Comparison of ENCODE assay signal across 7 mouse cellular contexts in genomic region chr16:20765244-20765643, GRCm38 (mm10). TPM values are rescaled to one million over a fixed set of nuclear protein-coding genes. Genes with fewer than 3 reads are reported as not detected.
DNase-seq lines count a peak whose midpoint lies in the region; ATAC-seq and TF ChIP-seq lines count a peak whose summit lies in the region.

No protein-coding gene starts in this region.

- TF ChIP-seq CTCF in kidney, postnatal 0 days (IDR thresholded peaks at IDR 0.05; ENCODE audit: low read depth) = peak; percentile 73

- no peak overlapping the region for H3K27ac ChIP-seq in midbrain, embryonic 14.5 days (replicated peaks; ENCODE audit: low read depth, low read length)
- H3K27ac ChIP-seq in midbrain, embryonic 13.5 days = no peak overlapping the region
- H3K27ac ChIP-seq in kidney, postnatal 0 days = no peak overlapping the region

- no peak overlapping the region for H3K9ac ChIP-seq in midbrain, embryonic 14.5 days (replicated peaks; ENCODE audit: low read length)
- no peak overlapping the region for H3K9ac ChIP-seq in midbrain, embryonic 13.5 days (replicated peaks)
- H3K9ac ChIP-seq in kidney, postnatal 0 days (ENCODE audit: low read depth, low read length) = no peak overlapping the region

- 48% methylated on average over 9 of the region's 9 CpGs for WGBS in midbrain, embryonic 14.5 days
- 51% methylated on average over 9 of the region's 9 CpGs for WGBS in midbrain, embryonic 13.5 days
- 49% methylated on average over 9 of the region's 9 CpGs for WGBS in kidney, postnatal 0 days

- no peaks in the 10 kb centered on the region for H3K36me3 ChIP-seq in midbrain, embryonic 14.5 days (ENCODE audit: control insufficient read depth, insufficient read depth, low read length)
- no peaks in the 10 kb centered on the region for H3K36me3 ChIP-seq in midbrain, embryonic 13.5 days
- no peaks in the 10 kb centered on the region for H3K36me3 ChIP-seq in kidney, postnatal 0 days (ENCODE audit: insufficient read depth, low read length)

- peak; percentile 74 for DNase-seq in midbrain, embryonic 14.5 days
- peak; percentile 94 for DNase-seq in R1 (ENCODE audit: low read depth, low spot score)
- peak; percentile 59 to 74 for DNase-seq in cerebellum, postnatal 14 days
- DNase-seq in kidney, postnatal 0 days (ENCODE audit: low spot score) = peak; percentile 53
- peak; percentile 52 for DNase-seq in thymus, postnatal 25 days

- no peaks in the 10 kb centered on the region for H3K27me3 ChIP-seq in midbrain, embryonic 14.5 days (ENCODE audit: control insufficient read depth, insufficient read depth, low read length)
- H3K27me3 ChIP-seq in midbrain, embryonic 13.5 days = no peaks in the 10 kb centered on the region
- H3K27me3 ChIP-seq in kidney, postnatal 0 days (ENCODE audit: insufficient read depth, low read length) = no peaks in the 10 kb centered on the region

- no peak for ATAC-seq in midbrain, embryonic 14.5 days (ENCODE audit: low FRiP score, low TSS enrichment)
- no peak for ATAC-seq in midbrain, embryonic 13.5 days
- no peak for ATAC-seq in kidney, postnatal 0 days (replicated peaks; ENCODE audit: low FRiP score, low read depth)
- peak; percentile 34 for ATAC-seq in megakaryocyte-erythroid progenitor cell, adult 5-6 weeks (replicated peaks; ENCODE audit: low FRiP score, low TSS enrichment, poor library complexity, severe bottlenecking)

- no peak overlapping the region for H3K4me3 ChIP-seq in midbrain, embryonic 14.5 days (replicated peaks; ENCODE audit: low read depth, low read length)
- no peak overlapping the region for H3K4me3 ChIP-seq in midbrain, embryonic 13.5 days (replicated peaks)
- no peak overlapping the region for H3K4me3 ChIP-seq in kidney, postnatal 0 days (replicated peaks; ENCODE audit: low read depth, low read length)

- H3K4me2 ChIP-seq in midbrain, embryonic 14.5 days (ENCODE audit: low read length) = no peak overlapping the region
- no peak overlapping the region for H3K4me2 ChIP-seq in midbrain, embryonic 13.5 days (replicated peaks)
- H3K4me2 ChIP-seq in kidney, postnatal 0 days (ENCODE audit: low read length) = no peak overlapping the region

- H3K9me3 ChIP-seq in midbrain, embryonic 14.5 days (ENCODE audit: control insufficient read depth, low read length) = no peaks in the 10 kb centered on the region; the same call in 1 of the 2 replicates
- H3K9me3 ChIP-seq in midbrain, embryonic 13.5 days = no peaks in the 10 kb centered on the region
- H3K9me3 ChIP-seq in kidney, postnatal 0 days (replicated peaks; ENCODE audit: low read length) = no peaks in the 10 kb centered on the region

- no peaks in the 10 kb centered on the region for H3K4me1 ChIP-seq in midbrain, embryonic 14.5 days (ENCODE audit: control insufficient read depth, insufficient read depth, low read length)
- H3K4me1 ChIP-seq in midbrain, embryonic 13.5 days (replicated peaks) = no peaks in the 10 kb centered on the region
- H3K4me1 ChIP-seq in kidney, postnatal 0 days (replicated peaks; ENCODE audit: insufficient read depth, low read length) = no peaks in the 10 kb centered on the region

RNA-seq across cellular contexts. Expression of gene Thpo, which starts 30.9 kb away (rescaled TPM):
- polyA plus RNA-seq in midbrain, embryonic 14.5 days (2014; fragmentation: Nextera tagmentation; extraction: Ambion mirVana) = 0.99 and 1.4 TPM in 2 replicates
- polyA plus RNA-seq in midbrain, embryonic 13.5 days (2015; fragmentation: Nextera tagmentation; extraction: Ambion mirVana) = 0.71 and 1.4 TPM in 2 replicates
- 0.62 and 0.83 TPM in 2 replicates for polyA plus RNA-seq in kidney, postnatal 0 days (2015; fragmentation: Nextera tagmentation; extraction: Ambion mirVana)
- not detected in 2 replicates for total RNA-seq in megakaryocyte-erythroid progenitor cell, adult 5-6 weeks (2014; fragmentation: Nextera tagmentation)
- not detected in 2 replicates for total RNA-seq in megakaryocyte-erythroid progenitor cell, adult 5-6 weeks (2017)

RNA-seq across cellular contexts. Expression of gene Chrd, which starts 32.3 kb away (rescaled TPM):
- 6.3 and 8.2 TPM in 2 replicates for polyA plus RNA-seq in midbrain, embryonic 14.5 days (2014; fragmentation: Nextera tagmentation; extraction: Ambion mirVana)
- 3.8 and 4.3 TPM in 2 replicates for polyA plus RNA-seq in midbrain, embryonic 13.5 days (2015; fragmentation: Nextera tagmentation; extraction: Ambion mirVana)
- 2.7 and 2.9 TPM in 2 replicates for polyA plus RNA-seq in kidney, postnatal 0 days (2015; fragmentation: Nextera tagmentation; extraction: Ambion mirVana)
- not detected in 2 replicates for total RNA-seq in megakaryocyte-erythroid progenitor cell, adult 5-6 weeks (2014; fragmentation: Nextera tagmentation)
- total RNA-seq in megakaryocyte-erythroid progenitor cell, adult 5-6 weeks (2017) = not detected in 2 replicates

RNA-seq across cellular contexts. Expression of gene Clcn2, which starts 47.7 kb away (rescaled TPM):
- 27.2 and 30.9 TPM in 2 replicates for polyA plus RNA-seq in midbrain, embryonic 14.5 days (2014; fragmentation: Nextera tagmentation; extraction: Ambion mirVana)
- 20.6 and 32.0 TPM in 2 replicates for polyA plus RNA-seq in midbrain, embryonic 13.5 days (2015; fragmentation: Nextera tagmentation; extraction: Ambion mirVana)
- 10.2 and 10.7 TPM in 2 replicates for polyA plus RNA-seq in kidney, postnatal 0 days (2015; fragmentation: Nextera tagmentation; extraction: Ambion mirVana)
- total RNA-seq in megakaryocyte-erythroid progenitor cell, adult 5-6 weeks (2014; fragmentation: Nextera tagmentation) = 16.7 and 29.1 TPM in 2 replicates
- 4.9 and 8.0 TPM in 2 replicates for total RNA-seq in megakaryocyte-erythroid progenitor cell, adult 5-6 weeks (2017)

RNA-seq across cellular contexts. Expression of gene Polr2h, which starts 47.8 kb away (rescaled TPM):
- polyA plus RNA-seq in midbrain, embryonic 14.5 days (2014; fragmentation: Nextera tagmentation; extraction: Ambion mirVana) = 89.6 and 95.7 TPM in 2 replicates
- 86.3 and 87.9 TPM in 2 replicates for polyA plus RNA-seq in midbrain, embryonic 13.5 days (2015; fragmentation: Nextera tagmentation; extraction: Ambion mirVana)
- 98.6 and 105 TPM in 2 replicates for polyA plus RNA-seq in kidney, postnatal 0 days (2015; fragmentation: Nextera tagmentation; extraction: Ambion mirVana)
- total RNA-seq in megakaryocyte-erythroid progenitor cell, adult 5-6 weeks (2014; fragmentation: Nextera tagmentation) = 81.4 and 97.1 TPM in 2 replicates
- total RNA-seq in megakaryocyte-erythroid progenitor cell, adult 5-6 weeks (2017) = 103 and 142 TPM in 2 replicates
